Mouse (Mus musculus): Measurements from ENCODE around the gene Tlx1.

The Tlx1 gene

GRCm38 (mm10) chr19:45158896-45159295 lies 8.4 kb downstream of the Tlx1 start:
- in situ Hi-C loops (cut with MboI) = no loop called here

- in situ Hi-C loops (cut with MboI) = no loop called here
Measured at GRCm38 (mm10) chr19:45159491-45159890, 9.0 kb downstream of the Tlx1 start.

GRCm38 (mm10) chr19:45159991-45160390 lies 9.5 kb downstream of the Tlx1 start:
- in situ Hi-C loops (cut with MboI) = no loop called here

GRCm38 (mm10) chr19:45160523-45160922 lies 10.0 kb downstream of the Tlx1 start:
- in situ Hi-C loops (cut with MboI) = no loop called here

GRCm38 (mm10) chr19:45161093-45161492 lies 10.6 kb downstream of the Tlx1 start:
- in situ Hi-C loops (cut with MboI) = no loop called here

- in situ Hi-C loops (cut with MboI) = no loop called here
Measured at GRCm38 (mm10) chr19:45162181-45162580, 11.7 kb downstream of the Tlx1 start.

GRCm38 (mm10) chr19:45162871-45163270 lies 12.4 kb downstream of the Tlx1 start:
- in situ Hi-C loops (cut with MboI) = no loop called here

GRCm38 (mm10) chr19:45170451-45170850 lies 20.0 kb downstream of the Tlx1 start:
- in situ Hi-C loops (cut with MboI) = no loop called here

GRCm38 (mm10) chr19:45174803-45175202 lies 24.3 kb downstream of the Tlx1 start:
- in situ Hi-C loops (cut with MboI) = no loop called here

GRCm38 (mm10) chr19:45176269-45176668 lies 25.8 kb downstream of the Tlx1 start:
- in situ Hi-C loops (cut with MboI) = no loop called here

GRCm38 (mm10) chr19:45177004-45177737 lies 26.7 kb downstream of the Tlx1 start:
- in situ Hi-C loops (cut with MboI) = no loop called here

- in situ Hi-C loops (cut with MboI) = no loop called here
Measured at GRCm38 (mm10) chr19:45179451-45179850, 29.0 kb downstream of the Tlx1 start.

GRCm38 (mm10) chr19:45180447-45180846 lies 30.0 kb downstream of the Tlx1 start:
- in situ Hi-C loops (cut with MboI) = no loop called here

- in situ Hi-C loops (cut with MboI) = no loop called here
Measured at GRCm38 (mm10) chr19:45194651-45195050, 44.2 kb downstream of the Tlx1 start.

- in situ Hi-C loops (cut with MboI) = no loop called here
Measured at GRCm38 (mm10) chr19:45196967-45197366, 46.5 kb downstream of the Tlx1 start.

- in situ Hi-C loops (cut with MboI) = no loop called here
Measured at GRCm38 (mm10) chr19:45205311-45206105, 55.0 kb downstream of the Tlx1 start.
